Mouse (Mus musculus): ENCODE results near the gene Gpr87. TPM values are rescaled to one million over a fixed set of nuclear protein-coding genes. Genes with fewer than 3 reads are reported as not detected.

The Gpr87 gene
- not detected for polyA plus RNA-seq (2017; shearing (Covaris generic))

DNA sequence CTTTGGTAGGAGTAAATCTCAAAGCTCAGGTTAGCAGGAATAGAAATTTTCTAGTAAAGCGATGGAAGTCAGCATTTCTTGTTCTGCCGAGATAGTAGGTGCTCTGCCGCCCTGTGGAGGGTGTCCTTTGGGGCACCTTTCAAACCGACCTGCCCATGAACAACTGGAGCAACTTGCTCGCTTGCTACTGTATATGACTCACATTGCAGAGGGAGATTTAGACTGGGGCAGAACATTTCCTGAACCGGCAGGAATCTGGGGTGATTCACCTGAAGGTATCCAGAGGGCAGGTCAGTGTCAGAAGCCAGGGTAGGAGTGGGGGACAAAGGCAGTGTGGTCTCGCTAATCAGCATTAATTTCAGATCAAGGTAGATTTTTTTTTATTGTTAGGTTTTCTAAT lies at the start of gene Gpr87:
Gene Gpr87, minus strand, starts transcription at position 167 of the 400 bp plus-strand sequence.

DNA sequence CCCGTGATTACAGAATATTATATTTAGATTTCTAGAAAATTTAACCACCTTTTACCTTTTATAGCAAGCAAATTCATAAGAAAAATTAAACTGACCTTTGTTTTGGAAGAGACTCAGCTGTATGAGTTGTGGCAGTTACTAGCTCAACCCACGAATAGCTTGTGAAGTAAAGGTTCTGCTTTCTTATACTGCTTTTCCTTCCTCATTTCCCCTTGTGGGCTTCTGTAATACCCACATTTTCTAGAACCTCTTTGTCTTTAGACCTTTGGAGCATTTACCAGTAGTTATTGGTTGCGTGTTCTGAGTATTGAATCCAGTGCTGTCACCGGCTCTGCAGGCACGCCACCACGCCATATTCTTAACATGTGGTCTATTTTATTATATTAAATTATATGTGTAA lies 15.8 kb upstream of the Gpr87 start, which contains the start of gene P2ry13:
Gene P2ry13, minus strand, starts transcription at position 156 of the 400 bp plus-strand sequence.

DNA sequence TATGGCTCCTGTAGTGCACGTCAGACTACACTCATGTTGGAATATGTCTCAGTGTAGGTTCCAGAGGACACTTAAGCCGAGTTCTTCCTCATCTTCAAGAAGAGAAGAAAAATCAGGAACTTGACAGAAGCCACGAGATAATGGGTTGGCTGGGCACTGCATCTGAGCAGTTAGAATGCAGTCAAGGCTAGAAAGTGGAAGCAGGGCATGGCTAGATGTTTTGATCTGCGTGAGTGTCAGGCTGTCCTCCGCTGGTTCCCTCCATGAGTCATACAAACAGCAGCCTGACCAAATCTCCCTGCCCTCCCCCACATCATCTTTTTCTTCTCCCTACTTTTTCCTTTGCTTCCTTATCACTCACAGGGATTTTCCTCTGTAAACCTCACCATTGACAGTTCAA lies 41.5 kb downstream of the Gpr87 start, which contains the start of gene P2ry14:
Gene P2ry14, minus strand, starts transcription at position 195 of the 400 bp plus-strand sequence.

Other genes with a start within 250 kb of the Gpr87 start
- 0.49 TPM for gene Med12l, start 189.3 kb downstream of the Gpr87 start, polyA plus RNA-seq (2017; shearing (Covaris generic))
- gene Gpr171, start 93.3 kb downstream of the Gpr87 start, polyA plus RNA-seq (2017; shearing (Covaris generic)), result 48.4 TPM
- gene P2ry14, start 41.5 kb downstream of the Gpr87 start, polyA plus RNA-seq (2017; shearing (Covaris generic)), result 1.8 TPM
- 1.6 TPM for gene P2ry13, start 15.8 kb upstream of the Gpr87 start, polyA plus RNA-seq (2017; shearing (Covaris generic))
- 0.34 TPM for gene P2ry12, start 67.8 kb upstream of the Gpr87 start, polyA plus RNA-seq (2017; shearing (Covaris generic))
- gene Igsf10, start 149.3 kb upstream of the Gpr87 start, polyA plus RNA-seq (2017; shearing (Covaris generic)), result not detected